Mouse (Mus musculus): ENCODE results near the gene 9630041A04Rik. TPM values are rescaled to one million over a fixed set of nuclear protein-coding genes. Genes with fewer than 3 reads are reported as not detected.

9630041A04Rik gene
- 0.29 and 0.43 TPM in 2 replicates for polyA plus RNA-seq (2014; fragmentation: Nextera tagmentation; extraction: Ambion mirVana)

DNA sequence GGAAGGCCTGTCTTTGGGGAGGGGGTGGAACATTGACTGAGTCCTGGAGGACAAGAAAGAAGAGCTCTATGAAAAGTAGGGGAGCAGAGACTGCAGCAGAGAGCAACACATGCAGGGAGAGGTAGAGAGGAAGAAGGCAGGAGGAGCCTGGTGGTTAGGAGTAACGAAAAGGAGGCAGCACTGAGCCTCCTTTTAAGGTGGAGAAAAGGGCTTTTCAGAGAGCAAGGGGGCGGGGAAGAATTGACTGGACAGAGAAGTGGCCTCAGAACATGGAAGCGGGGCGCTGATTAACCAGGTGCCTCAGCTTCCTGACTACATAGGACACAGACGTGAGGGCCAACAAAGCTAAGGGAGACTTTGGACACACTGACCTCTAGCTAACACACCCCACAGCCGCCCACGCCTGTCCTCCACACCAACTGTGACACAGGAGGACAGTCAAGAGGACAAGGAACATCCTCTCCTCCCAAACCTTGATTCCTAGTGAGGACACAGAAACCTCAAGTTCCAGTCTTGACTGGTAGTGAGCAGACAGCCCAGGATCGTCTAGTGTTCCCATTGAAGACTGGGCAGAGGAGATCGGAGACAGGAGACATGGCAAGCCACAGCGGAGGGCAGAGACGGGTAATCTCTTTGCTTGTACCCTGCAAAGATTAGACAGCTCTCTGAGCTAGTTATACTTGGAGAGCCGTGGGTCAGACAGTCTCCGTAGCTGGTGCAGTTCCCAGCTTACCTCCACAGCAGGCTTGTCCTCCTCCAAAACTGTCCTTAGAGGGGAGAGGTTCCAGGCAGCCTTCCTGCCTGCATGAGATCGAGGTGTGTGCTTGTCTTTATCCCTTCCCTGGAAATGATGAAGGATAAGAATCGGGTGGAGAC is at the start of gene 9630041A04Rik:
Gene 9630041A04Rik (plus strand): TSS at position 246 of the 876 bp plus-strand sequence.
- peak; percentile 11; the same call in 1 of the 2 replicates for ATAC-seq (ENCODE audit: low read depth)
- H3K9ac ChIP-seq (replicated peaks; ENCODE audit: low read depth, low read length): no peak within 1 kb of the TSS
- H3K4me3 ChIP-seq (ENCODE audit: low read depth, low read length): no peak within 1 kb of the TSS
- 83% methylated on average over 15 of the region's 15 CpGs for WGBS
- no peaks in the 10 kb centered on the region for H3K9me3 ChIP-seq (ENCODE audit: control insufficient read depth, low read length)
- H3K27ac ChIP-seq (ENCODE audit: low read depth, low read length): no peak within 1 kb of the TSS
- H3K36me3 ChIP-seq (ENCODE audit: control insufficient read depth, insufficient read depth, low read length): no peaks in the 10 kb centered on the region
- H3K27me3 ChIP-seq (ENCODE audit: control insufficient read depth, insufficient read depth, low read length): no peaks in the 10 kb centered on the region
- H3K4me2 ChIP-seq (ENCODE audit: low read depth, low read length): no peak within 1 kb of the TSS
- 0 out of 2 replicates have a peak, but pooled peaks cover 4% of the 10 kb centered on the region for H3K4me1 ChIP-seq (ENCODE audit: control insufficient read depth, insufficient read depth, low read length)

- H3K9me3 ChIP-seq (ENCODE audit: control insufficient read depth, low read length): no peaks in the 10 kb centered on the region
- H3K4me2 ChIP-seq (ENCODE audit: low read depth, low read length): no peak overlapping the region
- WGBS: 48% methylated on average over 7 of the region's 7 CpGs
- 0 out of 2 replicates have a peak, but pooled peaks cover 3% of the 10 kb centered on the region for H3K4me1 ChIP-seq (ENCODE audit: control insufficient read depth, insufficient read depth, low read length)
- H3K27ac ChIP-seq (ENCODE audit: low read depth, low read length): no peak overlapping the region
- H3K4me3 ChIP-seq (ENCODE audit: low read depth, low read length): no peak overlapping the region
- ATAC-seq (ENCODE audit: low read depth): no peak
- H3K36me3 ChIP-seq (ENCODE audit: control insufficient read depth, insufficient read depth, low read length): no peaks in the 10 kb centered on the region
- no peaks in the 10 kb centered on the region for H3K27me3 ChIP-seq (ENCODE audit: control insufficient read depth, insufficient read depth, low read length)
- no peak overlapping the region for H3K9ac ChIP-seq (replicated peaks; ENCODE audit: low read depth, low read length)
Observed at GRCm38 (mm10) chr9:101823896-101824295, 37.7 kb upstream of the 9630041A04Rik start.

DNA sequence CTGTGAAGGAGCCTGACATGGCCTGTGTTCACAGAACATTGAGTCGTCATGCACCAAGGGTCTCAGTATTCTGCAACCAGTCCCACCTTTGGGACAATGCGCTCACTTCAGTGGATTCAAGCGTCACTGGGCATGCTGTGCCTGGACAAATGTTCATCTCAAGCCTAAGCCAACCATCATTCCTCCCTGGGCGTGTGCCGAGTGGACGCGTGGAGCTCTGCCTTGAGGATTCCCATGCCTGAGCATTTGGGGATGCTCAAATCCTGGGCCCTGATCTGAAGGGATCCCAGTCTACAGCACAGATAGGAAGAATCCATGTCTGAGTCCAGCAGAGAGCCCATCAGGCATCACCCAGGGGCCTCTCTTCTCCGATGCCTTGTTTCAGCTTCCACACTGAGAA is 36.0 kb upstream of the 9630041A04Rik start:
- H3K9me3 ChIP-seq (ENCODE audit: control insufficient read depth, low read length): no peaks in the 10 kb centered on the region
- H3K9ac ChIP-seq (replicated peaks; ENCODE audit: low read depth, low read length): no peak overlapping the region
- no peak overlapping the region for H3K4me2 ChIP-seq (ENCODE audit: low read depth, low read length)
- no peaks in the 10 kb centered on the region for H3K27me3 ChIP-seq (ENCODE audit: control insufficient read depth, insufficient read depth, low read length)
- no peak for ATAC-seq (ENCODE audit: low read depth)
- no peak overlapping the region for H3K27ac ChIP-seq (ENCODE audit: low read depth, low read length)
- H3K4me3 ChIP-seq (ENCODE audit: low read depth, low read length): no peak overlapping the region
- WGBS: 89% methylated on average over 8 of the region's 8 CpGs
- 0 out of 2 replicates have a peak, but pooled peaks cover 3% of the 10 kb centered on the region for H3K4me1 ChIP-seq (ENCODE audit: control insufficient read depth, insufficient read depth, low read length)
- no peaks in the 10 kb centered on the region for H3K36me3 ChIP-seq (ENCODE audit: control insufficient read depth, insufficient read depth, low read length)

- H3K36me3 ChIP-seq (ENCODE audit: control insufficient read depth, insufficient read depth, low read length): no peaks in the 10 kb centered on the region
- H3K4me1 ChIP-seq (ENCODE audit: control insufficient read depth, insufficient read depth, low read length): no peaks in the 10 kb centered on the region
- H3K4me2 ChIP-seq (ENCODE audit: low read depth, low read length): no peak overlapping the region
- no peak overlapping the region for H3K27ac ChIP-seq (ENCODE audit: low read depth, low read length)
- H3K9me3 ChIP-seq (ENCODE audit: control insufficient read depth, low read length): no peaks in the 10 kb centered on the region
- H3K9ac ChIP-seq (replicated peaks; ENCODE audit: low read depth, low read length): no peak overlapping the region
- no peak overlapping the region for H3K4me3 ChIP-seq (ENCODE audit: low read depth, low read length)
- H3K27me3 ChIP-seq (ENCODE audit: control insufficient read depth, insufficient read depth, low read length): no peaks in the 10 kb centered on the region
- WGBS: 86% methylated on average over 2 of the region's 2 CpGs
- no peak for ATAC-seq (ENCODE audit: low read depth)
Observed at GRCm38 (mm10) chr9:101833619-101834018, 28.0 kb upstream of the 9630041A04Rik start.

GRCm38 (mm10) chr9:101841101-101841500 is 20.5 kb upstream of the 9630041A04Rik start:
- Histone ChIP-seq H3K9ac (replicated peaks; ENCODE audit: low read depth, low read length) (no peak overlapping the region), H3K4me2 (ENCODE audit: low read depth, low read length) (no peak overlapping the region), H3K4me3 (ENCODE audit: low read depth, low read length) (no peak overlapping the region), H3K4me1 (ENCODE audit: control insufficient read depth, insufficient read depth, low read length) (no peaks in the 10 kb centered on the region), H3K27me3 (ENCODE audit: control insufficient read depth, insufficient read depth, low read length) (no peaks in the 10 kb centered on the region), H3K36me3 (ENCODE audit: control insufficient read depth, insufficient read depth, low read length) (no peaks in the 10 kb centered on the region), H3K27ac (ENCODE audit: low read depth, low read length) (no peak overlapping the region), H3K9me3 (ENCODE audit: control insufficient read depth, low read length) (no peaks in the 10 kb centered on the region)
- WGBS: 89% methylated on average over 11 of the region's 11 CpGs
- no peak for ATAC-seq (ENCODE audit: low read depth)

- no peak overlapping the region for H3K9ac ChIP-seq (replicated peaks; ENCODE audit: low read depth, low read length)
- H3K4me1 ChIP-seq (ENCODE audit: control insufficient read depth, insufficient read depth, low read length): no peaks in the 10 kb centered on the region
- H3K4me3 ChIP-seq (ENCODE audit: low read depth, low read length): no peak overlapping the region
- no peaks in the 10 kb centered on the region for H3K27me3 ChIP-seq (ENCODE audit: control insufficient read depth, insufficient read depth, low read length)
- H3K4me2 ChIP-seq (ENCODE audit: low read depth, low read length): no peak overlapping the region
- whole genome bisulfite sequencing: 62% methylated on average over 4 of the region's 4 CpGs
- no peaks in the 10 kb centered on the region for H3K9me3 ChIP-seq (ENCODE audit: control insufficient read depth, low read length)
- no peak overlapping the region for H3K27ac ChIP-seq (ENCODE audit: low read depth, low read length)
- ATAC-seq (ENCODE audit: low read depth): no peak
- no peaks in the 10 kb centered on the region for H3K36me3 ChIP-seq (ENCODE audit: control insufficient read depth, insufficient read depth, low read length)
Observed at GRCm38 (mm10) chr9:101843893-101844292, 17.7 kb upstream of the 9630041A04Rik start.

DNA sequence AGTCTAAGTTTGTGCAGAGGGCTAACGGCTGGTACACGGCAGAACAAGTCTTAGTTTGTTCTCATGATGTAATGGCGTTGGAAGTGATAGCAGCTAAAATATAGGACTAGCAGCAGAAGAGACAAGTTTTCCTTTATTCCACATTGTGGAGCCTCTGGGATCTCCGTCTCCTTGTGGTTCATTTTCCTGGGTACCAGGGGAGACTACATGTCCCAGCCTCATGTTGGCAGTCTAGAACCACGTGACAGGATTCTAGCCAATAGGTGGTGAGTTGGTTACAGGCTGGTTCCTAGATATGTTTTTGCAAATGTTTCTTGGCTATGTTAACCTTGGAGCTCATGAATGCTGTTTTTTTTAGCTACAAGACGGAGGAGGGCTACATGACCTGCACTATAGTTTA is 15.9 kb upstream of the 9630041A04Rik start:
- Histone ChIP-seq H3K27me3 (ENCODE audit: control insufficient read depth, insufficient read depth, low read length) (no peaks in the 10 kb centered on the region), H3K4me3 (ENCODE audit: low read depth, low read length) (no peak overlapping the region), H3K36me3 (ENCODE audit: control insufficient read depth, insufficient read depth, low read length) (no peaks in the 10 kb centered on the region), H3K4me2 (ENCODE audit: low read depth, low read length) (no peak overlapping the region), H3K9ac (replicated peaks; ENCODE audit: low read depth, low read length) (no peak overlapping the region), H3K9me3 (ENCODE audit: control insufficient read depth, low read length) (no peaks in the 10 kb centered on the region), H3K4me1 (ENCODE audit: control insufficient read depth, insufficient read depth, low read length) (no peaks in the 10 kb centered on the region), H3K27ac (ENCODE audit: low read depth, low read length) (no peak overlapping the region)
- WGBS: 78% methylated on average over 6 of the region's 6 CpGs
- no peak for ATAC-seq (ENCODE audit: low read depth)

DNA sequence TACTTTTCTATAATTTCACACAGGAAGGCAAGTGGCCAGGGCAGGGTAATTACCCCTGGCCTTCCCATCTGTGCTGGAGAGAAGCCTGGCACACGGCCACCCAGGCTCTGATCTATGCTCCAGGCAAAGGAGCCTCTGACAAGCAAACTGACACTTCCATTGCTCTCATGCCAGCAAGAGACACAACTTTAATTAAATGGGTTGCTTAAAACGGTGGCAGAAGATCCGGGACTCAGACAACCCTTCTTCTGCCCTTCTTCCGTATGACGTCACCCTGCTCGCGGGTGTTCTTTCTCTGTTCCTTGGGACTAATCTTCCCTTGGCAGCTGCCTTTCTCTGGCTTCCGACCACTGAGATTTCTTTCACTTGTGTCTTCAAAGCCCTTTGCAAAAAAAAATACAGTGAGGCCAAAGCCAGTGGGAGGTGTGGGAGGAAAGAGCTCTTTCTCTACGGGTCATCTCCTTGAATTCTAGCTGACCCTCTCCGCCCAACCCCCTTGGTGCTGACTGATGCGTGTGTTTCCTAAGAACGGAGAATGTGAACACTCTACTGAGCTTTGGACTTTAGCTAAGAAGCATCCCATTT is 932 bp downstream of the 9630041A04Rik start:
- Histone ChIP-seq H3K27ac (ENCODE audit: low read depth, low read length) (no peak overlapping the region), H3K9ac (replicated peaks; ENCODE audit: low read depth, low read length) (no peak overlapping the region), H3K36me3 (ENCODE audit: control insufficient read depth, insufficient read depth, low read length) (no peaks in the 10 kb centered on the region), H3K4me1 (ENCODE audit: control insufficient read depth, insufficient read depth, low read length) (0 out of 2 replicates have a peak, but pooled peaks cover 4% of the 10 kb centered on the region), H3K27me3 (ENCODE audit: control insufficient read depth, insufficient read depth, low read length) (no peaks in the 10 kb centered on the region), H3K4me2 (ENCODE audit: low read depth, low read length) (no peak overlapping the region), H3K9me3 (ENCODE audit: control insufficient read depth, low read length) (no peaks in the 10 kb centered on the region), H3K4me3 (ENCODE audit: low read depth, low read length) (no peak overlapping the region)
- ATAC-seq (ENCODE audit: low read depth): peak; percentile 65; the same call in 1 of the 2 replicates
- 37% methylated on average over 12 of the region's 12 CpGs for WGBS

- no peak overlapping the region for H3K4me3 ChIP-seq (ENCODE audit: low read depth, low read length)
- no peak overlapping the region for H3K9ac ChIP-seq (replicated peaks; ENCODE audit: low read depth, low read length)
- no peak overlapping the region for H3K4me2 ChIP-seq (ENCODE audit: low read depth, low read length)
- H3K4me1 ChIP-seq (ENCODE audit: control insufficient read depth, insufficient read depth, low read length): 0 out of 2 replicates have a peak, but pooled peaks cover 4% of the 10 kb centered on the region
- WGBS: 82% methylated on average over 5 of the region's 5 CpGs
- no peaks in the 10 kb centered on the region for H3K36me3 ChIP-seq (ENCODE audit: control insufficient read depth, insufficient read depth, low read length)
- H3K9me3 ChIP-seq (ENCODE audit: control insufficient read depth, low read length): no peaks in the 10 kb centered on the region
- ATAC-seq (ENCODE audit: low read depth): no peak
- H3K27me3 ChIP-seq (ENCODE audit: control insufficient read depth, insufficient read depth, low read length): no peaks in the 10 kb centered on the region
- no peak overlapping the region for H3K27ac ChIP-seq (ENCODE audit: low read depth, low read length)
Observed at GRCm38 (mm10) chr9:101863130-101863529, 1.5 kb downstream of the 9630041A04Rik start.

Data from neural tube, embryonic 14.5 days (tissue).